In the genomic region with DNA sequence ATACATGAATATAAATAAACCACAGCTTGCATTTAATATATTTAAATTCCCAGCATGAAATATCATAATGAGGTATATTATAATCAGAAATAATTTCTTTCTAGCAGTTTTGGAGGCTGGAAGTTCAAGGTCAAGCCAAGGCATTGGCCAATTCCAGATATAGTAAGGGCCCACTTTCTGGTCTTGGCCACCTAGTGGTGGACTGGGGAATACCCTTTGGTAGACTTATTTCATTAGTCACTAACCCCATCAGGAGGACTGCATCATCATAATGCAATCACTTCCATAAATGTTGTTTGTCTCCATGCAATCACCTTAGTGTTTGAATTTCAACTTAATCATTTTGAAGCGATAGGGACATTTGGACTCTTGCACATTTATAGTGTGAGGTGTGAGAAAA, we compare ENCODE assay signal across 12 mouse cellular contexts.
DNase-seq lines count a peak whose midpoint lies in the region; ATAC-seq and TF ChIP-seq lines count a peak whose summit lies in the region.
"Had no signal": no experiment of that assay in that cellular context is flagged by ENCODE, and none has a peak within 500 bp of the region (broad histone marks: within the 10 kb centered on the region; RNA-seq: fewer than 3 reads in every experiment).

No protein-coding gene starts in this region.

- no peaks in the 10 kb centered on the region for H3K36me3 ChIP-seq in lung, postnatal 0 days (ENCODE audit: insufficient read depth, low read length)
- H3K36me3 ChIP-seq in stomach, embryonic 14.5 days (ENCODE audit: control insufficient read depth, insufficient read depth, low read length), result no peaks in the 10 kb centered on the region
- H3K36me3 ChIP-seq: liver, embryonic 13.5 days; neural tube, embryonic 13.5 days; stomach, embryonic 15.5 days had no signal

- no peak overlapping the region for H3K4me3 ChIP-seq in lung, postnatal 0 days (ENCODE audit: low read depth, low read length)
- H3K4me3 ChIP-seq in lung, adult 2 months (replicated peaks; ENCODE audit: extremely low read depth, low read depth, low read length), result no peak overlapping the region
- H3K4me3 ChIP-seq in stomach, embryonic 14.5 days (ENCODE audit: low read depth, low read length), result no peak overlapping the region
- H3K4me3 ChIP-seq: liver, embryonic 13.5 days; neural tube, embryonic 13.5 days; stomach, embryonic 15.5 days had no signal

- TF ChIP-seq EP300 in lung, postnatal 0 days (IDR thresholded peaks at IDR 0.05), result no peak

- no peaks in the 10 kb centered on the region for H3K9me3 ChIP-seq in lung, postnatal 0 days (ENCODE audit: low read length)
- no peaks in the 10 kb centered on the region for H3K9me3 ChIP-seq in stomach, embryonic 14.5 days (ENCODE audit: control insufficient read depth, low read depth, low read length)
- H3K9me3 ChIP-seq: liver, embryonic 13.5 days; neural tube, embryonic 13.5 days; stomach, embryonic 15.5 days had no signal

- no peak for ATAC-seq in lung, postnatal 0 days
- peak; percentile 53; the same call in 1 of the 2 replicates for ATAC-seq in stomach, embryonic 14.5 days (ENCODE audit: insufficient number of reproducible peaks, insufficient read depth, low FRiP score, low read depth)

- no peaks in the 10 kb centered on the region for H3K4me1 ChIP-seq in lung, postnatal 0 days (ENCODE audit: insufficient read depth, low read depth, low read length)
- H3K4me1 ChIP-seq in lung, adult 2 months (ENCODE audit: control insufficient read depth, insufficient read depth, low read length), result no peaks in the 10 kb centered on the region
- no peaks in the 10 kb centered on the region for H3K4me1 ChIP-seq in stomach, embryonic 14.5 days (ENCODE audit: control insufficient read depth, insufficient read depth, low read length)
- H3K4me1 ChIP-seq: liver, embryonic 13.5 days; neural tube, embryonic 13.5 days; stomach, embryonic 15.5 days had no signal

- no peak overlapping the region for H3K27ac ChIP-seq in lung, postnatal 0 days (ENCODE audit: low read length)
- H3K27ac ChIP-seq in stomach, embryonic 14.5 days (ENCODE audit: low read length), result no peak overlapping the region
- H3K27ac ChIP-seq: liver, embryonic 13.5 days; neural tube, embryonic 13.5 days; stomach, embryonic 15.5 days had no signal

- no peak overlapping the region for H3K9ac ChIP-seq in lung, postnatal 0 days (replicated peaks; ENCODE audit: low read depth)
- no peak overlapping the region for H3K9ac ChIP-seq in stomach, embryonic 14.5 days (replicated peaks; ENCODE audit: low read depth, low read length)
- H3K9ac ChIP-seq: liver, embryonic 13.5 days; neural tube, embryonic 13.5 days; stomach, embryonic 15.5 days had no signal

- H3K27me3 ChIP-seq in lung, postnatal 0 days (replicated peaks; ENCODE audit: insufficient read depth, low read length), result no peaks in the 10 kb centered on the region
- no peaks in the 10 kb centered on the region for H3K27me3 ChIP-seq in stomach, embryonic 14.5 days (ENCODE audit: control insufficient read depth, insufficient read depth, low read length)
- H3K27me3 ChIP-seq: liver, embryonic 13.5 days; neural tube, embryonic 13.5 days; stomach, embryonic 15.5 days had no signal

- 76% methylated on average over 1 of the region's 1 CpGs for WGBS in lung, postnatal 0 days
- WGBS in lung, adult 2 months, result 67% methylated on average over 1 of the region's 1 CpGs
- WGBS in stomach, embryonic 14.5 days, result 83% methylated on average over 1 of the region's 1 CpGs

- TF ChIP-seq CTCF in lung, postnatal 0 days (IDR thresholded peaks at IDR 0.05), result peak; percentile 53
- no peak for TF ChIP-seq CTCF in lung, adult 2 months (IDR thresholded peaks at IDR 0.05; ENCODE audit: insufficient read depth, low read length)

- peak; percentile 22 for DNase-seq in adrenal gland, postnatal 14 days
- DNase-seq in adrenal gland, postnatal 25 days, result no peak
- DNase-seq in lung, postnatal 0 days (ENCODE audit: low spot score), result no peak
- DNase-seq in lung, adult 2 months, result no peak
- peak; percentile 38 for DNase-seq in embryo, embryonic 10.5 days (ENCODE audit: low spot score)
- no peak for DNase-seq in ovary, postnatal 14 days (ENCODE audit: low spot score)
- no peak for DNase-seq in adrenal gland, postnatal 4 days (ENCODE audit: low spot score in 2 of 2)
- DNase-seq: cerebellum, adult 2 months; liver, embryonic 13.5 days had no signal

- H3K4me2 ChIP-seq in lung, postnatal 0 days (replicated peaks; ENCODE audit: low read depth, low read length), result no peak overlapping the region
- H3K4me2 ChIP-seq in stomach, embryonic 14.5 days (replicated peaks; ENCODE audit: low read depth, low read length), result no peak overlapping the region
- H3K4me2 ChIP-seq: liver, embryonic 13.5 days; neural tube, embryonic 13.5 days; stomach, embryonic 15.5 days had no signal

- no peak for TF ChIP-seq POLR2A in lung, adult 2 months (IDR thresholded peaks at IDR 0.05; ENCODE audit: borderline replicate concordance, extremely low read depth, low read depth, low read length)

Comparison
In these comparisons a context has a peak if more than half of its experiments do, and no peak if none do; other contexts are left out.
1. DNase-seq: peak in adrenal gland, postnatal 14 days (single experiment) and embryo, embryonic 10.5 days (single experiment); none in adrenal gland, postnatal 25 days (single experiment), lung, postnatal 0 days (single experiment), lung, adult 2 months (single experiment), ovary, postnatal 14 days (single experiment) and adrenal gland, postnatal 4 days (0 of 2).